Comparison of ENCODE assay signal across 14 mouse cellular contexts in the genomic region with DNA sequence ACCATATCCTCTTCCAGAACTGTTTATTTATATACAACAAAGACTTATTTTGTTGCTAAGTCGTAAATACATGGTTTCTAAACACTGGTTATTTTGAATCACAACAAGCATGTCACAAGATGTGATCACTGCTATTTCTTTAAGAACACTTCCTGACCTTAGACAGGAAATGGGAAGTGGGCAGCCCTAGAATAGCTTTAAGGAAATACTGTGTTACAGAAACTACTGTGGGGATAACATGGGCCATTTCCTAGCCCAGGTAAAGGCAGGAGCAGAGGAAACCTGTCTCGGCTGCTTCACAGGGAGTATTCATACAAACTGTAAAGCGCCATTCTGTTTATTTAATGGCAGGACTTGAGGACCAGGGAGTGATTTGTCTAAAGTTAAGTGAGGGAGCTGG.
DNase-seq lines count a peak whose midpoint lies in the region; ATAC-seq and TF ChIP-seq lines count a peak whose summit lies in the region.
"Had no signal": no experiment of that assay in that cellular context is flagged by ENCODE, and none has a peak within 500 bp of the region (broad histone marks: within the 10 kb centered on the region; RNA-seq: fewer than 3 reads in every experiment).

No protein-coding gene starts in this region.

- H3K79me2 ChIP-seq in liver, adult 2 months (ENCODE audit: control insufficient read depth, insufficient read depth, low read length): no peaks in the 10 kb centered on the region

- no peaks in the 10 kb centered on the region for H3K27me3 ChIP-seq in liver, adult 2 months (ENCODE audit: control insufficient read depth, insufficient read depth, low read length)
- no peaks in the 10 kb centered on the region for H3K27me3 ChIP-seq in heart, embryonic 14.5 days (ENCODE audit: control insufficient read depth, insufficient read depth, low read length)
- H3K27me3 ChIP-seq: embryonic facial prominence, embryonic 12.5 days; hindbrain, embryonic 13.5 days; limb, embryonic 15.5 days had no signal

- no peak overlapping the region for H3K4me3 ChIP-seq in liver, adult 2 months (ENCODE audit: insufficient read depth, low read depth, low read length)
- no peak overlapping the region for H3K4me3 ChIP-seq in heart, embryonic 14.5 days (ENCODE audit: control insufficient read depth in 1 of 2, insufficient read depth in 1 of 2, low read depth in 1 of 2, low read length in 2 of 2)
- H3K4me3 ChIP-seq: embryonic facial prominence, embryonic 12.5 days; hindbrain, embryonic 13.5 days; limb, embryonic 15.5 days had no signal

- ATAC-seq in heart, embryonic 14.5 days (ENCODE audit: insufficient number of reproducible peaks, insufficient read depth, low FRiP score, low read depth): no peak
- peak; percentile 63 for ATAC-seq in megakaryocyte, adult 5-6 weeks (ENCODE audit: poor library complexity, severe bottlenecking)
- ATAC-seq: forebrain, postnatal 0 days; midbrain, embryonic 16.5 days had no signal

- no peak for TF ChIP-seq POLR2A in liver, adult 2 months (IDR thresholded peaks at IDR 0.05; ENCODE audit: extremely low read depth, insufficient read depth, low read length)

- H3K9ac ChIP-seq in liver, adult 2 months (ENCODE audit: low read depth, low read length): no peak overlapping the region
- H3K9ac ChIP-seq in heart, embryonic 14.5 days (ENCODE audit: low read length): no peak overlapping the region
- H3K9ac ChIP-seq: embryonic facial prominence, embryonic 12.5 days; forebrain, postnatal 0 days; hindbrain, embryonic 13.5 days; limb, embryonic 15.5 days had no signal

- TF ChIP-seq CTCF in liver, adult 2 months (IDR thresholded peaks at IDR 0.05; ENCODE audit: low read depth, low read length): no peak

- no peaks in the 10 kb centered on the region for H3K36me3 ChIP-seq in liver, adult 2 months (ENCODE audit: control insufficient read depth, insufficient read depth, low read length)
- no peaks in the 10 kb centered on the region for H3K36me3 ChIP-seq in heart, embryonic 14.5 days (ENCODE audit: control insufficient read depth, insufficient read depth, low read length)
- H3K36me3 ChIP-seq: embryonic facial prominence, embryonic 12.5 days; hindbrain, embryonic 13.5 days; limb, embryonic 15.5 days had no signal

- 76% methylated on average over 3 of the region's 3 CpGs for WGBS in liver, adult 2 months
- WGBS in heart, embryonic 14.5 days: 62% methylated on average over 3 of the region's 3 CpGs

- H3K9me3 ChIP-seq in heart, embryonic 14.5 days (ENCODE audit: control insufficient read depth, low read length): no peaks in the 10 kb centered on the region
- H3K9me3 ChIP-seq: embryonic facial prominence, embryonic 12.5 days; hindbrain, embryonic 13.5 days; limb, embryonic 15.5 days had no signal

- DNase-seq in heart, adult 11 months: peak; percentile 79
- DNase-seq in heart, postnatal 4 days: no peak
- DNase-seq in liver, adult 2 months (ENCODE audit: extremely low read depth, low read depth, low spot score): peak; percentile 21
- no peak for DNase-seq in liver
- DNase-seq in cerebellum, postnatal 10 days: no peak
- no peak for DNase-seq in right cerebral cortex, postnatal 14 days
- DNase-seq: cerebellum, adult 11-12 months; forebrain, postnatal 0 days had no signal

- peaks cover 6% of the 10 kb centered on the region; the same call in 1 of the 2 replicates for H3K4me1 ChIP-seq in liver, adult 2 months (ENCODE audit: control insufficient read depth, insufficient read depth, low read length)
- H3K4me1 ChIP-seq in heart, embryonic 14.5 days (ENCODE audit: control insufficient read depth in 2 of 2, insufficient read depth in 2 of 2, low read length in 2 of 2): peaks cover 14 to 27% of the 10 kb centered on the region in 2 experiments

- 0 out of 2 replicates have a peak overlapping the region, but pooled peaks have one; percentile 4 for H3K27ac ChIP-seq in liver, adult 2 months (replicated peaks; ENCODE audit: insufficient read depth, low read depth, low read length)
- H3K27ac ChIP-seq in heart, embryonic 14.5 days (replicated peaks in 1 of 2; ENCODE audit: control insufficient read depth in 1 of 2, insufficient read depth in 1 of 2, low read depth in 2 of 2, low read length in 2 of 2): peak overlapping the region; percentile 67 to 71
- H3K27ac ChIP-seq: embryonic facial prominence, embryonic 12.5 days; hindbrain, embryonic 13.5 days; limb, embryonic 15.5 days had no signal

- H3K4me2 ChIP-seq in heart, embryonic 14.5 days (ENCODE audit: low read length): no peak overlapping the region
- H3K4me2 ChIP-seq: embryonic facial prominence, embryonic 12.5 days; hindbrain, embryonic 13.5 days; limb, embryonic 15.5 days had no signal

Comparison
In these comparisons a context has a peak if more than half of its experiments do, and no peak if none do; other contexts are left out.
1. DNase-seq: peak in heart, adult 11 months (single experiment) and liver, adult 2 months (single experiment); none in heart, postnatal 4 days (single experiment), liver (single experiment), cerebellum, postnatal 10 days (0 of 2) and right cerebral cortex, postnatal 14 days (single experiment).